Mouse (Mus musculus): Measurements from ENCODE around the gene Bach1.

DNA sequence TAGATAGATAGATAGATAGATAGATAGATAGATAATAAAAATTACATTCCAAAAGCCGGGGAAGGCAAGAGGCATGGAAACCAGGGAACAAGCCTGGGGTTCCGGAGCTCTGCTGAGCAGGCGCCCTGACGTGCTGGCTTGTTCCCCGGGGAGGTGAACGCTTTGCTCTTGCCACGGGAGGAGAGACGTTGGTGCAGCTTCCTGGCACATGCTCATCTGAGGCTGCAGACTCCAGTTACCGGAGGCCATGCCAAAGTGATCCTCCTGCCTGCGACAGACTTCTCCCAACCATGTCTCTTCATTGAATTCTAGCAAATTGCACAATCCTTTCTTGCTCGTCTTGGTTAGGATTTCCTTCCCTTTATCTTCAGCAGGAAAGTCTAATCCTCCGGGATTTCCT, 27.4 kb upstream of the Bach1 start:
- TF ChIP-seq POLR2A (IDR thresholded peaks at IDR 0.05; ENCODE audit: low read depth, low read length) = no peak
- TF ChIP-seq MXI1 (IDR thresholded peaks at IDR 0.05; ENCODE audit: low read depth, low read length) = no peak
- no peak for TF ChIP-seq CTCF (conservative IDR thresholded peaks at IDR 0.05 in 1 of 2, IDR thresholded peaks at IDR 0.05 in 1 of 2; ENCODE audit: low read depth in 2 of 2, low read length in 2 of 2)
- no peak for TF ChIP-seq HCFC1 (IDR thresholded peaks at IDR 0.05; ENCODE audit: low read depth, low read length)
- TF ChIP-seq EP300 (IDR thresholded peaks at IDR 0.05; ENCODE audit: low read length) = no peak
- no peak for TF ChIP-seq MAFK (IDR thresholded peaks at IDR 0.05; ENCODE audit: insufficient replicate concordance, low read length)
- no peak for TF ChIP-seq MEF2A (IDR thresholded peaks at IDR 0.05; ENCODE audit: borderline replicate concordance, low read depth, low read length)

Data from CH12.LX (cell line).